Mouse (Mus musculus) erythroid progenitor cell, adult 5-6 weeks (primary cell): Measurements from ENCODE around the gene Cdh23. TPM values are rescaled to one million over a fixed set of nuclear protein-coding genes. Genes with fewer than 3 reads are reported as not detected.

Experiments used
- ATAC-seq: replicated peaks from 2 replicates; pipeline ENCODE4 v1.8.0; 2016; ENCODE audit warnings: moderate number of reproducible peaks, mild to moderate bottlenecking, moderate TSS enrichment, inconsistent platforms; ENCODE audit not compliant: poor library complexity, low FRiP score, severe bottlenecking
- total RNA-seq, 2 experiments: library from RNA; stranded (forward) in 1 of 2; stranded (reverse) in 1 of 2; fragments of 150-400 nt in 1 of 2; fragments of 186-747, 209-891 nt in 1 of 2; gene quantifications; 2 replicates each; pipeline versions ENCODE4 v1.2.3 to v1.2.4; 2015 to 2017; ENCODE audit warnings: low replicate concordance in 2 of 2

Cdh23 gene
- total RNA-seq, 2 experiments from 2014 or later, result not detected

DNA sequence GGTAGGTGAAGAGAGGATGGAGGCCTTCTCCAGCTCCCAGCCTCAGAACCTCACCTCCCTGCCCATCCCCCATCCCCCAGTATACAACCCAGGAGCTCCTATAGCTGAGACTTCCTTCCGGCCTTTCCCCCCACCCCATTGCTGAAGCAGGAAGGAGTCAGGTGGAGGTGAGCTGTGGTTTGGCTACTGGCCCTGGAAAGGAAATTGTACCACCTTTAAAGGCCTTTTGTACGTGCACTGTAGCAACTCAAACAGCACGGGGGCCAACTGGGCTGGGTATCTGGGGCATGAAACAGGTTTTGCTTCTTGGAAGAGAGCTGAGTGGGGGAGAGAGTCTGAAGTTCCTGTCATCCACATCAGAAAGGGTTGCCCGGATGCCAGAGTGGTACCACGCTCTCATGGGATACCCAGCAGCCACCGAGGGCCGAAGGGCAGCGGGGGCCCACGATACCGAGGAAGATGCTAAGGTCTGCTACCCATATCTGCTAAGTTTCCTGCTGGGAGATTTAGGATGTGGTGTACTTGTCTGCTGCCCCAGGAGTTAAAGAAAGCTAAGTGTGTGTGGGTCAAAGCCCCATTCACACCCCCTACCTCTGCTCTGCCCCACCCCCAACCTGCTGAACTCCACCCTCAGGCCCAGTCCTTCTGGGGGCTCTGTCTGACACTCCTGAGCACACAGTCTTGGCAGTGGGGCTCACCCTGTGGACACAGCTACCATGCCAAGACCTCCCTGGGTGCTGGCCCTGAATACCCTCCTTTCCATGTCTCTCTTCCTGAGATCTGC is 315.0 kb downstream of the Cdh23 start:
- ATAC-seq, result no peak

GRCm38 (mm10) chr10:60380229-60380628 is 316.1 kb downstream of the Cdh23 start:
- ATAC-seq, result no peak

DNA sequence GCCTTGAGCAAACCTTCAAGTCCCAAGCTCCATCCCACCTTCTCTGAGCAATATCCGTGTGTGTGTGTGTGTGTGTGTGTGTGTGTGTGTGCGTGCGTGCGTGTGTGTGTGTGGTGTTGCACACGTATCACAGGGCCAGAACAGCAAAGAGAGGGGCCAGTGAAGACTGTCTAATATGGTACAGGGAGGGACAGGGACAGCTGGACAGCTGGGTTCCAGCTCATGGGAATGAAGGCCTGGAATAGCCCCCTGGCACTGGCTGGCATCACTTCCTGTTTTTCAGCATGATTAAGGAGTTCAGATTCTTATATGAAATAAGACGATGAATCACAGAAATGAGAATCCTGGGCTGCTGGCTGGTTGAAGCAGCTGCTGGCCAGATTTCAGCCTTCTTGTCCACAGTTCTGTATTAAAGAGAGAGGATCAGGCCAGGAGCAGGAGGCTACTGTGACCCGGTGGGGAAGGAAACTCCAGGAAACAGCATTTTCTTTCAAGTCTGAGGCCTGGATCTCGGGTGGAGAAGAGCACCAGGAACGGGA is 316.8 kb downstream of the Cdh23 start:
- ATAC-seq, result no peak

DNA sequence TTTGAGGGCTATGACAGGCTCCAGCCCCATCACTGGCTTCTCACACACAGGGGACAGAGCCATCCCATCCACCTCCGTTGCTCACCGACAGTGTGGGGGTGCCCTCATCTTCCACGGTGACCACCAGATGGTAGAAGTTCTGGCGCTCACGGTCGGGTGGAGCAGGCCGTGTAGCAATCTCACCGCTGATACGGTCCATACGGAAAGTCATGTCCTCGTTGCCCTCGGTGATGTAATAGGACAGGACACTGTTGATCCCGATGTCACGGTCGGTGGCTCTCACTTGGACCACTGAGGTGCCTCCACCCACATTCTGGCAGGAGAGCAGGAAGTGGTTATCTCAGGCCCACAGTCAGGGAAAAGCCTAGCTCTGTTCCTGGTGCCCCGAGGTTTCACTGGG is 319.6 kb downstream of the Cdh23 start:
- ATAC-seq, result no peak

DNA sequence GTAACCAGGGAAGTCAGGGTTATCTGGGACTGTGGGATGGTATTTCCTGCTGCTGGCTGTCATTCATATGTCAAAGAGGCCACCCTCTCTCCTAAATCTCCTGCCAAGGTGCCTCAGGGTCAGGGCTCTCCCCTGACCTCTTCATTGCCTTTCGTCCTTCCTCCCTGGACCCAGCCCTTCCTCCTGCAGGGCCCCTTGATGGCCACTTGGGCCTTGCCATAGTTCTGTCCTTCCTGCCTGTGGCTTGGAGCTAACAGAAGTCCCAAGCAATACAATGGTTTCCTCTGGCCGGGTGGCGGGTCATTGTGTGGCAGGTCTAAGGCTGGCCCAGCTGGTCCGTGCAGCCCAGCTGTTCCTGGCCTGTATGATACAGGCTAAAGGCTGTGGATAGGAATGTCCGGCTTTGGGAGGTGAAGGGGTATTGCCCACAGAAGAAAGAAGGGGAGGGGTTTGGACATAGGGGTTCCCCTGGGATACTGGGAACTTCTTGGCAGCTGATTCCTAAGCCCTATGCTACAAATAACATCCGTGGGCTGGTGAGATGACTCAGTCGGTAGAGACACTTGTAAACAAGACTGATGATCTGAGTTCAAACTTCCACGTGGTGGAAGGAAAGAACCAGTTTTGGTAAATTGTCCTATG is 322.2 kb downstream of the Cdh23 start:
- no peak for ATAC-seq

GRCm38 (mm10) chr10:60373543-60373936 is 322.8 kb downstream of the Cdh23 start:
- ATAC-seq, result no peak

DNA sequence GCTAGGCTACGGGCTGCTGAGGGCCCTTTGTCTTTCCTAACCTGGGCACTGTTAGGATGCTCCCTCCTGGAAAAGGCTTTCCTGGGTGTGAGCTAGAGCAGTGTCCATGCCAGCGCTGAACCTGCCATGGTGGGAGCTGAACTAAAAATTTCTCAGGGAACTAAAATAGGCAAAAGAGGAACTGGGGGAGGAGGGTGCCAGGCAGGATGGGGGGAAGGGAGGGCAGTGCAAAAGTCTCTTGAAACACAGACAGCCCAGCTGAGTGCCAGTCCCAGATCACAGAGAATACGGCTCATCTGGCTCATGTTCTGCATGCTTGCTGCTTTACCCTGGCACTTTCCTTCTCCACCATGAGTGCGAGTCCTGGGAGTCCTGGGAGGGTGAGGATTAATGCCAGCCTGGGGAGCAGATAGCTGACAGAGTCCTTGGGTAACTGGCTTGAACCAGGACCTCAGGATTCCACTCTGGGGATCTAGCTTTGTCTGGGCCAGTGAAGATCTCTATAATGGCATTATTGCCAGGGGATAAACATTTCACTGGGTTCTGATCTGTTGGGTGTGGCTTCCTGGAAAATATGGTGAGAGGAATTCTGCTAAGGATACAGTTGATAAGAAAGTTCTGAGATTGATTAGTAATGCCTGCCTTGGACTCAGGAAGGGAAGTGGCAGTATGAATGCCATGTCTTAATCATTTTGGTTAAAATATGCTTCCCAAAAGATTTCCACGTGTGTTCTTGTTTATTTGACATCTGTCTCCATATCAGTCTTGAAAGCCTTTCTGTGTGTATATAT is 324.5 kb downstream of the Cdh23 start:
- ATAC-seq, result no peak

GRCm38 (mm10) chr10:60370601-60371061 is 325.7 kb downstream of the Cdh23 start:
- no peak for ATAC-seq

DNA sequence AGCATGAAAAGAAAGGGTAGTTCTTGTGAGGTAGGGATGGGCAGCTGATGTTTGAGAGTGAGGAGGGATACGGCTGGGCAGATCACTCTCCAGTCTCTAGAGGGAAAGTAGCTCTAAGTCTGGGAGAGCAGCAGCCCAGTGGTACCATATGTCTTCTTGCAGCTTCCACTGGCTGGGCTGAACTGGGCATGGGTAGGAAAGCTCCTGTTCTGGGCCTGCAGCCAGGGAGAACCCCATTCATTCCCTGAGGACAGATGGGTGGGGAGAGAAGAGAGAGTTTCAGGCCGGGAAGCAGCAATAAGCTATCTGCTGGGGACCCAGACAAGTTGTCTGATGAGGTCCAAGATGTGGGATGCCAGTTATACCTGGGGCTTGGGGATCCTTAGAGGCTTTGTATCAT is 326.2 kb downstream of the Cdh23 start:
- ATAC-seq, result no peak

GRCm38 (mm10) chr10:60369405-60369804 is 326.9 kb downstream of the Cdh23 start:
- no peak for ATAC-seq

- ATAC-seq, result no peak
These were observed 328.4 kb downstream of the Cdh23 start for GRCm38 (mm10) chr10:60367904-60368303.

- no peak for ATAC-seq
These were observed 329.1 kb downstream of the Cdh23 start for GRCm38 (mm10) chr10:60367145-60367544.

DNA sequence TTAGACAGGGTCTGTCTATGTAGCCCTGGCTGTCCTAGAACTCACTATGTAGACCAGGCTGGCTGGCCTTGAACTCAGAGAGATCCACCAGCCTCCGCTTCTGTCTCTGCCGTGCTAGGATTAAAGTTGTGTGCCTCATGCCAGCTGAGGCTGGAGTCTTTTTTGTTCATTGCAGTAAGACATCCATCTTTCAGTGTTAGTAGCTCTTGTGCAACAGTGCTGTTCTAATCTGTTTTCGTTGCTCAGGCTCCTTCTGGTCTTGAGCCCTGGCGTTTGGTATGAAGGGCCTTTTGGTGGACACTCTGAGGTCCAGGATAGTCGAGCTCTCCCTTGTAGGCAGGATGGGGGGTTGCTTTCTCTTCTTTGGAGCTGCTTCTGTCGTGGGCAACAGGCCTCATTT is 332.9 kb downstream of the Cdh23 start:
- no peak for ATAC-seq

GRCm38 (mm10) chr10:60362310-60362628 is 334.0 kb downstream of the Cdh23 start:
- ATAC-seq, result no peak

GRCm38 (mm10) chr10:60361615-60362309 is 334.5 kb downstream of the Cdh23 start:
- ATAC-seq, result no peak

GRCm38 (mm10) chr10:60358776-60359175 is 337.5 kb downstream of the Cdh23 start:
- no peak for ATAC-seq

GRCm38 (mm10) chr10:60357901-60358300 is 338.4 kb downstream of the Cdh23 start:
- no peak for ATAC-seq

GRCm38 (mm10) chr10:60357441-60357840 is 338.8 kb downstream of the Cdh23 start:
- ATAC-seq, result no peak

GRCm38 (mm10) chr10:60354881-60355677 is 341.2 kb downstream of the Cdh23 start:
- no peak for ATAC-seq
